Mouse (Mus musculus) liver, postnatal 0 days (tissue): Measurements from ENCODE around the gene Il10ra.

ENCODE experiments used
- CTCF ChIP-seq: sonication (generic); IDR thresholded peaks from 2 replicates; pipeline ENCODE4 v1.5.1; 2016; ENCODE audit warnings: antibody characterized with exemption, low read depth
- EP300 ChIP-seq: IDR thresholded peaks from 2 replicates; pipeline ENCODE4 v1.6.1; 2016; ENCODE audit warnings: antibody characterized with exemption, low read depth, mild to moderate bottlenecking

DNA sequence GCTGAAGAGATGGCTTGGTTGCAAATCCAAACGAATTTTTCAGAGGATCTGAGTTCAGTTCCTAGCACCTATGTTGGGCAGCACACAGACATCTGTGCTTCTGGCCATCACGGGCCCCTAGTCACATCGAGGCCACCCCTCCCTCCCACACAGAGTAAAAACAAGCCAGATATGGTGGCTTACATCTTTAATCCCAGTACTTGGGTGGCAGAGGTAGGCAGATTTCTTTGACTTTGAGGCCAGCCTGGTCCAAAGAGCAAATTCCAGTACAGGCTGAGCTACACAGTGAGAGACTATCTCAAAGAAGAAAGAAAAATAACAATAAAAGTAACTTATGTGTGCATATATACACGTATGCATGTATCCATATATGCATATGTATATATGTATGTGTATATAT is 62.8 kb downstream of the Il10ra start:
- TF ChIP-seq CTCF = no peak
- no peak for TF ChIP-seq EP300
